Mouse (Mus musculus) heart, embryonic 16.5 days (tissue): ENCODE results near the gene Myrfl. TPM values are rescaled to one million over a fixed set of nuclear protein-coding genes. Genes with fewer than 3 reads are reported as not detected.

Source experiments
- ATAC-seq: fragments of 200-750 bp; cut with Nextera tagmentation; replicated peaks from 2 replicates; pipeline ENCODE4 v1.8.0; 2017; ENCODE audit warnings: moderate number of reproducible peaks; ENCODE audit not compliant: insufficient read depth, low FRiP score; ENCODE audit errors: extremely low read depth
- H3K27ac ChIP-seq: fragments of 300-500 bp; sonication (generic); 2 replicates; pipeline ENCODE4 v1.5.1; 2014; ENCODE audit warnings: mild to moderate bottlenecking, low read length, control low read depth, moderate library complexity
- H3K27me3 ChIP-seq: fragments of 300-500 bp; sonication (generic); 2 replicates; pipeline ENCODE4 v1.6.1; 2014; ENCODE audit warnings: low read length, mixed read lengths; ENCODE audit not compliant: control insufficient read depth, insufficient read depth
- H3K36me3 ChIP-seq: fragments of 300-500 bp; sonication (generic); 2 replicates; pipeline ENCODE4 v1.6.1; 2014; ENCODE audit not compliant: control insufficient read depth, insufficient read depth
- H3K4me1 ChIP-seq: fragments of 300-500 bp; sonication (generic); 2 replicates; pipeline ENCODE4 v1.6.1; 2014; ENCODE audit warnings: low read length, mixed read lengths; ENCODE audit not compliant: control insufficient read depth, insufficient read depth
- H3K4me2 ChIP-seq: fragments of 300-500 bp; sonication (generic); 2 replicates; pipeline ENCODE4 v1.6.1; 2014; ENCODE audit warnings: low read depth, mild to moderate bottlenecking, control low read depth, low read length
- H3K4me3 ChIP-seq: fragments of 300-500 bp; sonication (generic); 2 replicates; pipeline ENCODE4 v1.5.1; 2014; ENCODE audit warnings: mild to moderate bottlenecking, control low read depth, low read length
- H3K9ac ChIP-seq: fragments of 300-500 bp; sonication (generic); 2 replicates; pipeline ENCODE4 v1.6.1; 2014; ENCODE audit warnings: low read length, control low read depth
- H3K9me3 ChIP-seq: fragments of 300-500 bp; sonication (generic); replicated peaks from 2 replicates; pipeline ENCODE4 v1.6.1; 2016; ENCODE audit warnings: low read length; ENCODE audit not compliant: control insufficient read depth
- WGBS: fragments of 180-500 bp; shearing (Covaris S2); extraction: QIAGEN DNeasy Blood & Tissue Kit; methylation state at CpG from one replicate; pipeline ENCODE4 v1.1.7; 2014; 5-methylcytosine and 5-hydroxymethylcytosine counted together
- polyA plus RNA-seq: library from polyadenylated mRNA; unstranded; fragments of >200 nt; fragmentation: Nextera tagmentation; extraction: Ambion mirVana; gene quantifications from 2 replicates; pipeline ENCODE4 v1.2.1, GENCODE M21; 2015

Myrfl gene
- polyA plus RNA-seq, 1 experiment from 2014 or later: 0.55 TPM

DNA sequence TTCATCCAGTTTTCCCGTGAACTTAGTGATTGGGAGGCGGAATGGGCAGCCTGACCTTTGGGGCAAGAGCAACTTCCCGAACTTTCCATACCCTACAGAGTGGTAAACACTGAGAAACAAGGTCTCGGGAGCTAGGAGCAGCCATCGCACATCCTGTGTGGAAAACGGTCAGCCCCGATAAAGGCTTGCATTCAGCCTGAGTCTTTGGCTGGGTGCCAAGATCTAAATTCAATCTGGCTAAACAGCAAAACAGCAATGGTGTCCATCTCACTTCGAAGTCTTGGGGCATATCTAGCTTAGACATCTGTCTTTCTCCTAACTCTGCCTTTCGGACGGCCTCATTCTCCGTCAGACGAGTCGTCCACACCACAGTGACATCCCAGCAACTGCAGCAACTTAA lies 128.1 kb downstream of the Myrfl start:
- H3K27ac ChIP-seq: peak overlapping the region; percentile 57
- no peak overlapping the region for H3K4me3 ChIP-seq
- peaks cover 25% of the 10 kb centered on the region for H3K4me1 ChIP-seq
- peak overlapping the region; percentile 12; the same call in 1 of the 2 replicates for H3K4me2 ChIP-seq
- peaks cover 4% of the 10 kb centered on the region; the same call in 1 of the 2 replicates for H3K27me3 ChIP-seq
- WGBS: 34% methylated on average over 13 of the region's 13 CpGs
- H3K9ac ChIP-seq: no peak overlapping the region
- H3K9me3 ChIP-seq: 0 out of 2 replicates have a peak, but pooled peaks cover 3% of the 10 kb centered on the region
- ATAC-seq: peak; percentile 47; the same call in 1 of the 2 replicates
- peaks cover 2% of the 10 kb centered on the region; the same call in 1 of the 2 replicates for H3K36me3 ChIP-seq

DNA sequence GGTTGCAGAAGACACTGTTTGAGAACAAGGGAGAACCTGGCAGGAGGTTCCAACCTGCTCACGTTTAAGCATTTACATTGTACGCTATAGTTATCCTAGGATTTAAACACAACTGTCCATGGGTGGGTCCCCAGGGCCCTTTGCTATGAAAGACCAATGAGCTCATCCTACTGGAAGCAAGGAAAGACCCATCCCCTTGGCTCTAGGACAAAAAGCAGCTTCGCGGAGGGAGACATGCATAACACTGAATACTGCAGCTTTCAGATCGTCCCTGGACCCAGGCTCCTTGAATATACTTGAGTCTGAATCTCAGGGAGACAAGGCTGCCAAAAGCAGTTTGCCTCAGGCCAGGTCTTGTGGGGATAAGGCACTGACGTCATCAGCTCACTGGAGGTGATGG lies 130.2 kb downstream of the Myrfl start:
- ATAC-seq: no peak
- H3K4me1 ChIP-seq: peaks cover 15% of the 10 kb centered on the region

DNA sequence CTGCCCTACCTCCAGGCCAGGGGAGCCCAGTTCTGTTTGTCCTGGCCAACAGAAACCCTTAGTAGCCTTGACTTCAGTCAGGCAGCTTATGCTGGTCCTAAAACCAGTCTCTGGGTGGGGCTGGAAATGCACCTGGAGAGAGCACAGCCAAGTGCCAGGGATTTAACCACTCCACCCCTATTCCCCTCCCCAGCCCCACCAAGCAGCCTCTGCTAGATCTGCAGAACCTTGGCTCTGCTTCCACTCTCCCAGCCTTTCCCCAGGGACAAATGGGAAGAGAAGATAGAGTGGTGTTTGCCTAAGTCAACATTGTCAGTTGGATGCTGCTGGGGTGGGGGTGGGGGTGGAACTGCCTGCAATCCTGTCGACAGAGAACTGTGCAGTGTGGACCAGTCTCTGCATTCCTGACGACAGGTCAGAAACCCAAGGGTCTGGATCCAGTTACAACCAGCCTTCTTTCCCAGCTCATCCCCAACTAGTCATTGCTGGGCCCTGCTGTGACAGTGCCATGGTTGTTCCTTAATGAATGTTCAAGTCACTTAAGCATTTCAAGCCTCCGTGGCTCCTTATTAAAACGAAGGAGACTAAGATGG lies 135.1 kb downstream of the Myrfl start:
- no peak overlapping the region for H3K4me2 ChIP-seq
- WGBS: 38% methylated on average over 4 of the region's 4 CpGs
- H3K36me3 ChIP-seq: peaks cover 2% of the 10 kb centered on the region; the same call in 1 of the 2 replicates
- H3K9ac ChIP-seq: no peak overlapping the region
- H3K27me3 ChIP-seq: no peaks in the 10 kb centered on the region
- no peak overlapping the region for H3K4me3 ChIP-seq
- no peak for ATAC-seq
- no peak overlapping the region for H3K27ac ChIP-seq
- 0 out of 2 replicates have a peak, but pooled peaks cover 3% of the 10 kb centered on the region for H3K9me3 ChIP-seq
- H3K4me1 ChIP-seq: peaks cover 6% of the 10 kb centered on the region; the same call in 1 of the 2 replicates

More for the DNA sequence above, 130.2 kb downstream of the Myrfl start:
- H3K36me3 ChIP-seq: peaks cover 2% of the 10 kb centered on the region; the same call in 1 of the 2 replicates
- 65% methylated on average over 6 of the region's 6 CpGs for WGBS
- H3K4me2 ChIP-seq: no peak overlapping the region
- H3K27ac ChIP-seq: no peak overlapping the region
- 0 out of 2 replicates have a peak, but pooled peaks cover 3% of the 10 kb centered on the region for H3K9me3 ChIP-seq
- H3K27me3 ChIP-seq: peaks cover 4% of the 10 kb centered on the region; the same call in 1 of the 2 replicates
- H3K4me3 ChIP-seq: no peak overlapping the region
- H3K9ac ChIP-seq: no peak overlapping the region

- WGBS: 82% methylated on average over 14 of the region's 14 CpGs
- no peak overlapping the region for H3K9ac ChIP-seq
- no peak for ATAC-seq
- no peaks in the 10 kb centered on the region for H3K27me3 ChIP-seq
- H3K36me3 ChIP-seq: peaks cover 2% of the 10 kb centered on the region; the same call in 1 of the 2 replicates
- peaks cover 13% of the 10 kb centered on the region for H3K4me1 ChIP-seq
- 0 out of 2 replicates have a peak, but pooled peaks cover 3% of the 10 kb centered on the region for H3K9me3 ChIP-seq
- no peak overlapping the region for H3K4me3 ChIP-seq
- no peak overlapping the region for H3K4me2 ChIP-seq
- no peak overlapping the region for H3K27ac ChIP-seq
Measured at GRCm38 (mm10) chr10:116760561-116760960, 136.2 kb downstream of the Myrfl start.

DNA sequence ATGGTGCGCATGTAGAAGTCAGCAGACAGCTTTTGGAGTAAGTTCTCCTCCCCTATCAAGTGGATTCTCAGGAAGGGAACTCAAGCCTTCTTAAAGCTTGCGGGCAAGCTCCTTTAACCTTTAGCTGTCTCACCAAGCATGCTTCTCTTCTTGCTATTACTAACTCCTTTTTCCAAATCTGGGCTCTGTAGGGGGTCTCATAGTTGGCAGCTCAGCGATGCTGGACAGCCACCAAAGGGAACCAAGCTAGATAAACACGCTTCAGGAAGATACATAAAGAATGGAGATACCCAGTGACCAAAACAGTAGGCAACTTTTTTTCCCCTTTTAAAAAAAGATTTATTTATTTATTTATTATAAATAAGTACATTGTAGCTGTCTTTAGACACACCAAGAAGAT lies 136.9 kb downstream of the Myrfl start:
- ATAC-seq: no peak
- peaks cover 13% of the 10 kb centered on the region for H3K4me1 ChIP-seq
- 0 out of 2 replicates have a peak, but pooled peaks cover under 1% of the 10 kb centered on the region for H3K9me3 ChIP-seq
- H3K4me3 ChIP-seq: no peak overlapping the region
- H3K27me3 ChIP-seq: 0 out of 2 replicates have a peak, but pooled peaks cover 2% of the 10 kb centered on the region
- H3K36me3 ChIP-seq: no peaks in the 10 kb centered on the region
- no peak overlapping the region for H3K9ac ChIP-seq
- H3K4me2 ChIP-seq: no peak overlapping the region
- no peak overlapping the region for H3K27ac ChIP-seq
- 81% methylated on average over 4 of the region's 4 CpGs for WGBS

- Histone ChIP-seq H3K36me3 (no peaks in the 10 kb centered on the region), H3K4me1 (peaks cover 15% of the 10 kb centered on the region), H3K27me3 (0 out of 2 replicates have a peak, but pooled peaks cover 2% of the 10 kb centered on the region), H3K4me2 (no peak overlapping the region), H3K9ac (no peak overlapping the region), H3K27ac (no peak overlapping the region), H3K4me3 (no peak overlapping the region), H3K9me3 (no peaks in the 10 kb centered on the region)
- no peak for ATAC-seq
- 52% methylated on average over 10 of the region's 10 CpGs for WGBS
Measured at GRCm38 (mm10) chr10:116755881-116756581, 140.7 kb downstream of the Myrfl start.

GRCm38 (mm10) chr10:116754940-116755339 lies 141.8 kb downstream of the Myrfl start:
- H3K36me3 ChIP-seq: no peaks in the 10 kb centered on the region
- WGBS: 84% methylated on average over 11 of the region's 11 CpGs
- peaks cover 24% of the 10 kb centered on the region for H3K4me1 ChIP-seq
- H3K9me3 ChIP-seq: no peaks in the 10 kb centered on the region
- no peak overlapping the region for H3K4me2 ChIP-seq
- H3K27ac ChIP-seq: no peak overlapping the region
- H3K9ac ChIP-seq: no peak overlapping the region
- ATAC-seq: no peak
- H3K27me3 ChIP-seq: 0 out of 2 replicates have a peak, but pooled peaks cover 2% of the 10 kb centered on the region
- H3K4me3 ChIP-seq: no peak overlapping the region

DNA sequence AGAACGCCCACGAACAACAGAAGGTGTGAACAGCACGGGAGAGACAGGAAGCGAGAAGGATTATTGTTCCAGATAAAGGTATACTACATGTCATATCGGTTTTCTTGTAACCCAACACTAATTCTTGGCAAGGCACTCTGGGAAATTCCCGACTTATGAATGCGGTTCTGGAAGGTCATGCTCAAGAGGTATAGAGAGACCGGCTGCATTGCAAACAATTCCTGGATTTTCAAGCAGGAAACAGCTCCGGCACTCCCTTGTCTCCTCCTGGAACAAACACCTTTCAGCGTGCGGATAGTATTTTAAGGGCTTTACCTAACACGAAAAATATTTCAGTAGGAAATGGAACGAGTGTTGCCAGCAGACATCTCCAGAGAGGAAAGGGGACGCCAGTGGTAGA lies 145.8 kb downstream of the Myrfl start:
- Histone ChIP-seq H3K4me1 (peaks cover 16% of the 10 kb centered on the region), H3K9ac (no peak overlapping the region), H3K4me3 (peak overlapping the region; percentile 23), H3K36me3 (no peaks in the 10 kb centered on the region), H3K9me3 (0 out of 2 replicates have a peak, but pooled peaks cover 3% of the 10 kb centered on the region), H3K4me2 (peak overlapping the region; percentile 60), H3K27me3 (0 out of 2 replicates have a peak, but pooled peaks cover 2% of the 10 kb centered on the region), H3K27ac (peak overlapping the region; percentile 43; the same call in 1 of the 2 replicates)
- 12% methylated on average over 14 of the region's 14 CpGs for WGBS
- ATAC-seq: peak; percentile 59

DNA sequence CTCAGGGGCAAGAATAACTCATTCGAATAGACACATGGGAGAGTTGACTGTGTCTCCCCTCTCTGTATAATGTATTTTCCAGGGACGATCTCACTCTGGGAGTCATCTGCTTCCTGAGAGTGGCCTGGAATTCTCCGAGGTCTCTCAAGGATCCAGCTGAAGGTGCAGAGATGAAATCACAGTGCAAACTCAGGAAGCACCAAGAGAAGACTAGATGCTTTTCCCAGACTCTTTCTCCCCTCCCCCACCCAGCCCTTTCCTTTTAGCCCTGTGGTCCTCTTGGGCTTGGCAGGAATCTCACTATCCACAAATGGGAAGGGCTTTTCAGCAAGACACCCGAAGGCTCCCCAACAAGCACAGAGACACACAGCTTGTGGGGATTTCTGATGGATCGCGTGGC lies 146.7 kb downstream of the Myrfl start:
- Histone ChIP-seq H3K9ac (no peak overlapping the region), H3K27ac (peak overlapping the region; percentile 71), H3K4me2 (no peak overlapping the region), H3K36me3 (no peaks in the 10 kb centered on the region), H3K27me3 (0 out of 2 replicates have a peak, but pooled peaks cover 2% of the 10 kb centered on the region), H3K4me3 (no peak overlapping the region), H3K4me1 (peaks cover 15% of the 10 kb centered on the region), H3K9me3 (0 out of 2 replicates have a peak, but pooled peaks cover 3% of the 10 kb centered on the region)
- 54% methylated on average over 6 of the region's 6 CpGs for WGBS
- no peak for ATAC-seq
